Mouse (Mus musculus) erythroblast, embryonic 14.5 days (primary cell): ENCODE results near the gene Tsn. TPM values are rescaled to one million over a fixed set of nuclear protein-coding genes. Genes with fewer than 3 reads are reported as not detected.

Source experiments
- H3K27me3 ChIP-seq: 2 replicates; pipeline ENCODE4 v1.6.1; 2012; ENCODE audit warnings: inconsistent platforms; ENCODE audit not compliant: control insufficient read depth
- H3K36me3 ChIP-seq: 2 replicates; pipeline ENCODE4 v1.6.1; 2012; ENCODE audit warnings: mild to moderate bottlenecking, inconsistent platforms; ENCODE audit not compliant: control insufficient read depth
- H3K4me1 ChIP-seq: 2 replicates; pipeline ENCODE4 v1.6.1; 2012; ENCODE audit warnings: inconsistent platforms; ENCODE audit not compliant: control insufficient read depth
- H3K4me3 ChIP-seq: replicated peaks from 2 replicates; pipeline ENCODE3; 2012; ENCODE audit warnings: moderate library complexity, mild to moderate bottlenecking, inconsistent platforms
- H3K9me3 ChIP-seq: 2 replicates; pipeline ENCODE4 v1.6.1; 2012; ENCODE audit warnings: low read length, inconsistent platforms, mixed read lengths; ENCODE audit not compliant: control insufficient read depth
- GATA1 ChIP-seq: IDR thresholded peaks from 2 replicates; pipeline ENCODE4 v1.6.1; 2012; ENCODE audit warnings: low read length, inconsistent platforms, mixed read lengths
- TAL1 ChIP-seq: IDR thresholded peaks from 3 replicates; pipeline ENCODE4 v1.6.1; 2012; ENCODE audit warnings: low read length, inconsistent platforms, mixed read lengths
- polyA plus RNA-seq: library from polyadenylated mRNA; stranded (reverse); fragments of >175 nt; gene quantifications from 2 replicates; pipeline ENCODE4 v1.2.3, GENCODE M21; 2012

Tsn gene
- polyA plus RNA-seq, 1 experiment: 0.57 TPM

- H3K4me1 ChIP-seq: peaks cover 29% of the 10 kb centered on the region
- H3K4me3 ChIP-seq: no peak overlapping the region
- H3K27me3 ChIP-seq: peaks cover 27% of the 10 kb centered on the region
- peaks cover 23% of the 10 kb centered on the region for H3K36me3 ChIP-seq
- TF ChIP-seq GATA1 (no peak), TAL1 (no peak)
- no peaks in the 10 kb centered on the region for H3K9me3 ChIP-seq
Measured at GRCm38 (mm10) chr1:118320696-118321095, 9.2 kb upstream of the Tsn start.

GRCm38 (mm10) chr1:118310780-118311621 lies 538 bp downstream of the Tsn start:
- TF ChIP-seq GATA1 (no peak), TAL1 (no peak)
- peaks cover 18% of the 10 kb centered on the region for H3K4me1 ChIP-seq
- peaks cover 2% of the 10 kb centered on the region; the same call in 1 of the 2 replicates for H3K27me3 ChIP-seq
- H3K9me3 ChIP-seq: no peaks in the 10 kb centered on the region
- peaks cover 28% of the 10 kb centered on the region for H3K36me3 ChIP-seq
- H3K4me3 ChIP-seq: peak overlapping the region; percentile 90

DNA sequence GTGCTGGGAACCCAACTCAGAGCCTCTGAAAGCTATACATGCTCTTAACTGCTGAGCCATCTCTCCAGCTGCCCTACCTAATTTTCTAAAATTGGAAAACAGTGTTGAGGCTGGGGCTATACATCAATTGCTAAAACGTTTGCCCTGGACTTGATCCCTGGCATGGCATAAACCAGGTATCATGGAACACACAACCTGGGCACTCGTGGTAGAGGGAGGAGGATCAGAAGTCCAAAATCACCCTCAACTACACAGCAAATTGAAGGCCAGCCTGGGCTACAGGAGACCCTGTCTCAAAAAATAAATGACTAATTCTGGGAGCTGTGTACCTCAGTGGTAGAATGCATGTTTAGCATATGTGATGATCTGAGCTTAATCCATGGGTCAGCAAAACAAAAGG lies 13.8 kb downstream of the Tsn start:
- Histone ChIP-seq H3K4me3 (no peak overlapping the region), H3K9me3 (no peaks in the 10 kb centered on the region), H3K27me3 (no peaks in the 10 kb centered on the region), H3K36me3 (peaks cover 87% of the 10 kb centered on the region), H3K4me1 (no peaks in the 10 kb centered on the region)
- TF ChIP-seq TAL1: no peak
- no peak for TF ChIP-seq GATA1

DNA sequence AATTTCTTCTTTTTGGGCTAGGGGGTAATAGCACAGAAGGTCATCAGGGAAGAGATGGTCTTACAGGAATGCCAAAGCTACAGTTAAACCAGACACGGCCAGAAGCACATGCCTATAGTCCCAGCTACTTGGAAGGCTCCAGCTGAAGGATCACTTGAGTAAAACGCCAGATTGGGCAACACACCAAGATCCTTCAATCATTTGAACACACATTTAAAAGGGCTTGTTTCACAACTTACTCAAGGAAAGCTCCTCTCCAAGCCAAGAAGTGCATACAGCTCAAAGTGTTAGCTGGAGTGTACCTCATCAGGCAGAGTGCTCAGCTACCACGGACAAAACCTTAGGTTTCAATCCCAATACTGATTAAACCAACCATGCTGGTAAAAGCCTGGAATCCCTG lies 14.9 kb downstream of the Tsn start:
- Histone ChIP-seq H3K27me3 (no peaks in the 10 kb centered on the region), H3K4me1 (no peaks in the 10 kb centered on the region), H3K36me3 (peaks cover 77% of the 10 kb centered on the region), H3K4me3 (no peak overlapping the region), H3K9me3 (no peaks in the 10 kb centered on the region)
- TF ChIP-seq TAL1 (no peak), GATA1 (no peak)

DNA sequence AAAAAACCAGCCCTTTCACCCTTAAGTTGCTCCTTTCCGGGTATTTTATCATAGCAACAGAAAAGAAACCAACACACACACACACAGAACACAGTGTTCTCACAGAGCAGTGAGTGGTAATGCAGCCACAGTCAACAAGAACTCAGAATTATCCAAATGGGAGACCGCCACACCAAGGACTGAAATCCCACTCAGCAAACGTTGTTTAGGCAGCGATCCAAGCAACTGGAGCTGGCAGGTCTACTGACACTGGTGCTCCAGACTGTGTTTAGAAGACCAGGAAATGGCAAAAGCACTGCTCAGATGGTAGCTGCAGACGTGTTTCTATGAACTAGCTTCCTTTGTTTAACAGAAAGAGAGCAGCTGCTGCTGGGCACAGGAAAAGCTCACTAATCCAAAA lies 16.7 kb downstream of the Tsn start:
- no peaks in the 10 kb centered on the region for H3K9me3 ChIP-seq
- no peaks in the 10 kb centered on the region for H3K27me3 ChIP-seq
- no peak for TF ChIP-seq TAL1
- TF ChIP-seq GATA1: no peak
- H3K36me3 ChIP-seq: peaks cover 58% of the 10 kb centered on the region
- H3K4me1 ChIP-seq: no peaks in the 10 kb centered on the region
- no peak overlapping the region for H3K4me3 ChIP-seq

DNA sequence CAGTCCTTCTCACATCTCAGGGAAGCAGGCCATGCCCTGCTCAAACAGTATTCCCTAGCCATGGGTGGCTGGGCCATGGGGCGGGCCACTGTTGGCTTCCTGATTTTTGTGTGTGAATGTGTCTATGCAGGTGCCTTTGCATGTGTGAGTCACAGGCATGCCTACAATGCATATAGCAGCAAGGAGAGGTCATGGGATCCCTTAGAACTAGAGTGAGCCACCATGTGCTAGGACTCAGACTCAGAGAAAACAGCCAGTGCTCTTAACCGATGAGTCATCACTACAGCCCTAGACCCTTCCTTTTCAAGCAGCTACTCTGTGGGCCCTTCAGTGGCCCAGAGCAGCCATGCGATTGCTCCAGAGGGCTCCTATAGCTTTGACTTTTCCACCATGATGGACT lies 17.3 kb downstream of the Tsn start:
- Histone ChIP-seq H3K36me3 (peaks cover 52% of the 10 kb centered on the region), H3K4me1 (no peaks in the 10 kb centered on the region), H3K4me3 (no peak overlapping the region), H3K9me3 (no peaks in the 10 kb centered on the region), H3K27me3 (no peaks in the 10 kb centered on the region)
- no peak for TF ChIP-seq GATA1
- TF ChIP-seq TAL1: no peak

GRCm38 (mm10) chr1:118292291-118292690 lies 19.2 kb downstream of the Tsn start:
- Histone ChIP-seq H3K9me3 (no peaks in the 10 kb centered on the region), H3K36me3 (peaks cover 33% of the 10 kb centered on the region), H3K4me1 (no peaks in the 10 kb centered on the region), H3K27me3 (no peaks in the 10 kb centered on the region), H3K4me3 (no peak overlapping the region)
- TF ChIP-seq TAL1 (no peak), GATA1 (no peak)

GRCm38 (mm10) chr1:118275139-118275538 lies 36.4 kb downstream of the Tsn start:
- Histone ChIP-seq H3K27me3 (no peaks in the 10 kb centered on the region), H3K9me3 (no peaks in the 10 kb centered on the region)
- no peak for TF ChIP-seq TAL1
- no peak for TF ChIP-seq GATA1

GRCm38 (mm10) chr1:118251931-118252330 lies 59.6 kb downstream of the Tsn start:
- Histone ChIP-seq H3K9me3 (peaks cover 12% of the 10 kb centered on the region; the same call in 1 of the 2 replicates), H3K4me1 (no peaks in the 10 kb centered on the region), H3K27me3 (no peaks in the 10 kb centered on the region), H3K4me3 (no peak overlapping the region), H3K36me3 (no peaks in the 10 kb centered on the region)
- TF ChIP-seq GATA1: no peak
- TF ChIP-seq TAL1: no peak

More at GRCm38 (mm10) chr1:118275139-118275538, 36.4 kb downstream of the Tsn start:
- H3K4me3 ChIP-seq: no peak overlapping the region
- no peaks in the 10 kb centered on the region for H3K4me1 ChIP-seq
- no peaks in the 10 kb centered on the region for H3K36me3 ChIP-seq

Other genes with a start within 250 kb of the Tsn start
- gene Gm29106, start 135.2 kb downstream of the Tsn start, polyA plus RNA-seq: not detected in 2 replicates
- 0.15 and 0.44 TPM in 2 replicates for gene Nifk, start 10.1 kb upstream of the Tsn start, polyA plus RNA-seq
- gene Clasp1, start 77.3 kb upstream of the Tsn start, polyA plus RNA-seq: 0.44 and 1.0 TPM in 2 replicates